Mouse (Mus musculus) stomach, embryonic 15.5 days (tissue): ENCODE measurements at regions not wholly inside any gene's neighbourhood (a gene's known extent, or its start where the extent isn't known, plus 50 kb on each side); places are given as distances from the start of the nearest gene placed in this dataset.

Source experiments
- ATAC-seq: fragments of 200-750 bp; cut with Nextera tagmentation; 2 replicates; pipeline ENCODE4 v1.8.0; 2017; ENCODE audit warnings: low read depth, moderate number of reproducible peaks, moderate TSS enrichment; ENCODE audit not compliant: insufficient read depth, low FRiP score
- H3K27ac ChIP-seq: fragments of 300-500 bp; sonication (generic); 2 replicates; pipeline ENCODE4 v1.5.1; 2015; ENCODE audit warnings: mild to moderate bottlenecking, inconsistent platforms
- H3K27me3 ChIP-seq: fragments of 300-500 bp; sonication (generic); replicated peaks from 2 replicates; pipeline ENCODE4 v1.6.1; 2015; ENCODE audit warnings: inconsistent platforms
- H3K36me3 ChIP-seq: fragments of 300-500 bp; sonication (generic); 2 replicates; pipeline ENCODE4 v1.6.1; 2015; ENCODE audit warnings: inconsistent platforms
- H3K4me1 ChIP-seq: fragments of 300-500 bp; sonication (generic); 2 replicates; pipeline ENCODE4 v1.6.1; 2015; ENCODE audit warnings: inconsistent platforms
- H3K4me2 ChIP-seq: fragments of 300-500 bp; sonication (generic); 2 replicates; pipeline ENCODE4 v1.6.1; 2015; ENCODE audit warnings: mild to moderate bottlenecking, inconsistent platforms
- H3K4me3 ChIP-seq: fragments of 300-500 bp; sonication (generic); replicated peaks from 2 replicates; pipeline ENCODE4 v1.5.1; 2015; ENCODE audit warnings: inconsistent platforms
- H3K9ac ChIP-seq: fragments of 300-500 bp; sonication (generic); 2 replicates; pipeline ENCODE4 v1.6.1; 2015; ENCODE audit warnings: inconsistent platforms
- H3K9me3 ChIP-seq: fragments of 300-500 bp; sonication (generic); 2 replicates; pipeline ENCODE4 v1.6.1; 2016; ENCODE audit warnings: inconsistent platforms
- WGBS: fragments of 180-500 bp; shearing (Covaris S2); methylation state at CpG from one replicate; pipeline ENCODE4 v1.1.7; 2015; 5-methylcytosine and 5-hydroxymethylcytosine counted together

GRCm38 (mm10) chr1:88594484-88595254 lies 84.8 kb upstream of the Glrp1 start:
- H3K4me3 ChIP-seq = no peak overlapping the region
- 46% methylated on average over 9 of the region's 9 CpGs for WGBS
- H3K4me1 ChIP-seq = no peaks in the 10 kb centered on the region
- H3K27me3 ChIP-seq = no peaks in the 10 kb centered on the region
- no peak overlapping the region for H3K4me2 ChIP-seq
- H3K9me3 ChIP-seq = no peaks in the 10 kb centered on the region
- no peak overlapping the region for H3K27ac ChIP-seq
- no peaks in the 10 kb centered on the region for H3K36me3 ChIP-seq
- no peak overlapping the region for H3K9ac ChIP-seq
- ATAC-seq = no peak

GRCm38 (mm10) chr1:88592036-88592435 lies 82.2 kb upstream of the Glrp1 start:
- Histone ChIP-seq H3K4me3 (no peak overlapping the region), H3K27me3 (no peaks in the 10 kb centered on the region), H3K4me2 (no peak overlapping the region), H3K9ac (no peak overlapping the region), H3K4me1 (0 out of 2 replicates have a peak, but pooled peaks cover under 1% of the 10 kb centered on the region), H3K36me3 (no peaks in the 10 kb centered on the region), H3K27ac (no peak overlapping the region), H3K9me3 (no peaks in the 10 kb centered on the region)
- ATAC-seq = no peak
- WGBS = 75% methylated on average over 6 of the region's 6 CpGs

DNA sequence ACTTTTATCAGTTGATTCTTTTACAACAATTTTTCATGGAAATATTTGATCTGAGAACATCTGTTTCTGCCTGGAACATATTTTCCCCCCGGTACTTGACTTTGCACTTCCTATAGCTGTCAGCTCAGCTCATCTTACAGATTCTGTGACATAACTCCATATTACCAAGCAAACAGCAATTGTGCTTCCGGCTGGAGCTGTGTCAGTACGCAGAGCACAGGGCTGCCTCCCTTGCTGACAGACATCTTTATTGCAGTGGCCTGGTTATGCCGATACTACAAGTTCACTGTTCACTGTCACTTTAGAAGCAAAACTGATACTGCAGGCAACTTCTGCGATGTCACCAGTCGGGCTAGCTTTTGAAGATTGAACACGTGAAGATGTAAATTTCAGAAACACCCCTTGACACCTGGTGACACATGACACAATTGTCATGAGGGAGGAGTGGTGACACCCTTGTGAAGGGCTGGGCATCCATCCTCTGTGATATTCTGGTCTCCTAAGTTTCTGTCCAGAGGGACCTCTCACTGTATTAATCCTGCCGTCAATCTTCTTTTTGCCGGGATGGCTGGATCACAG lies 81.0 kb upstream of the Glrp1 start:
- ATAC-seq = no peak
- 56% methylated on average over 9 of the region's 9 CpGs for WGBS

GRCm38 (mm10) chr1:88588747-88589146 lies 78.9 kb upstream of the Glrp1 start:
- 71% methylated on average over 1 of the region's 1 CpGs for WGBS
- Histone ChIP-seq H3K4me3 (no peak overlapping the region), H3K9ac (no peak overlapping the region), H3K9me3 (no peaks in the 10 kb centered on the region), H3K27ac (no peak overlapping the region), H3K36me3 (no peaks in the 10 kb centered on the region), H3K4me1 (peaks cover 5% of the 10 kb centered on the region; the same call in 1 of the 2 replicates), H3K27me3 (no peaks in the 10 kb centered on the region), H3K4me2 (no peak overlapping the region)
- no peak for ATAC-seq

More for the DNA sequence above, 81.0 kb upstream of the Glrp1 start:
- no peaks in the 10 kb centered on the region for H3K36me3 ChIP-seq
- no peak overlapping the region for H3K9ac ChIP-seq
- H3K4me2 ChIP-seq = no peak overlapping the region
- H3K4me1 ChIP-seq = peaks cover 5% of the 10 kb centered on the region; the same call in 1 of the 2 replicates
- H3K27ac ChIP-seq = no peak overlapping the region
- H3K9me3 ChIP-seq = no peaks in the 10 kb centered on the region
- no peak overlapping the region for H3K4me3 ChIP-seq
- no peaks in the 10 kb centered on the region for H3K27me3 ChIP-seq

DNA sequence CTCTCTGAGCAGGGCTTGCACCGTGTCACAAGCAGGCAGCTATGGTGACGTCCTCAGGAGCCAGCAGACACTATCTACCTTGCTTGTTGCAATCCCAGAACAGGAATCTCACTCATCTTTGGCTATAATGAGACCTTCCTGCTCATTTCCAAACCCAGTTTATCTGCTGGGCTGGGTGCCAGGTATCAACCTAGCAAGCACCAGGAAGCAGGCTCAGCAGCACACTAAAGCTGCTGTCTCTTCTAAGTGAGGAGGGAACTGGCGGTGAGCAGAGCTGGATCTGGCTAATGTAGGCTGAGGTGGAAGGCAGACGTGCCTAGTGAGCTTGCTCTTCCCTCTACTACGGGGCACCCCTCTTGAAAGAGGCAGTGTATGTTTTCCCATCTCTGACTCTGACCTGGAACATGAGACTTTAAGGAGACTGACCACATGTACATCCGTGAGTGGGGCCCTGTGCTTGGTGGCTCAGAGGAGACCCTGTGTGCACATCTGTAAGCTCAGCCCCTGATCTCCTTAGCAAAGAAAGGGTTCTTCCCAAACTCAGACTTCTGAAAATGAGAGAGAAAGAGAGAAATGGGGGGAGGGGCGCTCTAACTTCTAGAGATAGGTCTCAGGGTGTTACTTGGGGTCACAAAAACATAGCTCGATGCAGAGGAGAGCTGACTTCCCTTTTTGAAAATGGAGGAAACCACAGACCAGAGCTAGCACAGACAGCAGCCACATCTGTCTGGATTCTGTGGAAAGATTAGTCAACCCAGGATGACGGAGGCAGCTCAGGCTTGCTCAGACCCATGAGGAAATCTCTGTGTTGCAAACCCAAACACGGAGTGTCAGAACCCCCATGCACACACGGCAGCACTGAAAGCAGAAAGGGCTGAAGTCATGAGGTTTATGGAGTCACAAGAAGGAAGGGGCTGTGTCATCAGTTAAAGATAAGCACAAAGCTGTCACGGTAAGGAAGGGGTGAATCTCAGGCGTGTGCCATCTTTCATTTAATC lies 77.3 kb upstream of the Glrp1 start:
- no peaks in the 10 kb centered on the region for H3K36me3 ChIP-seq
- H3K4me3 ChIP-seq = no peak overlapping the region
- H3K27ac ChIP-seq = no peak overlapping the region
- H3K27me3 ChIP-seq = no peaks in the 10 kb centered on the region
- peaks cover 5% of the 10 kb centered on the region; the same call in 1 of the 2 replicates for H3K4me1 ChIP-seq
- no peak overlapping the region for H3K4me2 ChIP-seq
- H3K9ac ChIP-seq = no peak overlapping the region
- peak; percentile 35; the same call in 1 of the 2 replicates for ATAC-seq
- H3K9me3 ChIP-seq = no peaks in the 10 kb centered on the region
- WGBS = 55% methylated on average over 13 of the region's 13 CpGs

DNA sequence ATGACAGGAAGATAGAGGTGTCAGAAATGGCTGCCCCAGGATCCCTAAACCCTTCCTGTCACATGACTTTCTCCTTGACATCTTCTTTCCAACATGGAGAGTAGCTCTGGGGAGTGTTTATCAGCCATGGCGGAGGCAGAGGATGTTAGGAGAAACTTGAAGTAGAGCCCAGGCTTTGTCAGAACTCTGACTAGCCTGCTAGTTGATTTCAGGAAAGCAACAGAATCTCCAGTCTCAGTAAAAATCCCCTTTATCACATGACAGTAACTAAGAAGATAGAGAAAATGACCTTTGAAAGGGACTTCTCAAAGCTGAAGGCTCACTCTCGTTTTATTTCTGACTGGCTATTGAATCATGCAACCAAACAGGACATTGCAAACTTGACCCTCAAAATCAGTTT lies 76.3 kb upstream of the Glrp1 start:
- Histone ChIP-seq H3K27ac (no peak overlapping the region), H3K27me3 (no peaks in the 10 kb centered on the region), H3K9ac (no peak overlapping the region), H3K9me3 (no peaks in the 10 kb centered on the region), H3K36me3 (no peaks in the 10 kb centered on the region), H3K4me2 (no peak overlapping the region), H3K4me3 (no peak overlapping the region), H3K4me1 (peaks cover 5% of the 10 kb centered on the region; the same call in 1 of the 2 replicates)
- WGBS = 78% methylated on average over 2 of the region's 2 CpGs
- ATAC-seq = no peak

DNA sequence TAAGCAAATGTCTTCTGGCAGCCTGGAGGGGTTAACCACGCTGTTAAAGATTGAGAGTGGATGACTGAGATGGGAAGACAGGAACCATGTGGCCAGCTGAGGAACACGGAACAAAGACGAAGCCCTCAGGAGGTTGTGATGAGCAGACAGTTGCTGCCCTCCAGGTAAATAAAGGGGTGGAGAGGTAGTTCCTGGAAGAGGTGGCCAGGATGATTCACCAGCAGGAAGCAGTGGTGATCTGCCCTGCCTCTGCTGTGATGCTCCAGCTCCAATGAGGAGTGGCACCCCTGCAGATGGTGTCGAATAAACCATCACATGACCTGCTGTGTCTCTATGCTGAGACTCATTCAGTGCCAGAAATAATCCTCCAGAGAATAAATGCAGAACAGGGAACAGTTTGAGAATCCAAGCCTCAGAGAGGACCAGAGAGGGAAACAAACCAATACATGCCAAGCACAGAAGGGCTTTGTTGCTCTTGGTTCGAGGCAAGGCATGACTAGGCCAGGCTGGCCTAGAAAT lies 74.7 kb upstream of the Glrp1 start:
- no peaks in the 10 kb centered on the region for H3K9me3 ChIP-seq
- ATAC-seq = no peak
- no peaks in the 10 kb centered on the region for H3K27me3 ChIP-seq
- peaks cover 5% of the 10 kb centered on the region; the same call in 1 of the 2 replicates for H3K4me1 ChIP-seq
- WGBS = 62% methylated on average over 5 of the region's 5 CpGs
- no peak overlapping the region for H3K27ac ChIP-seq
- H3K4me2 ChIP-seq = no peak overlapping the region
- H3K36me3 ChIP-seq = no peaks in the 10 kb centered on the region
- no peak overlapping the region for H3K4me3 ChIP-seq
- no peak overlapping the region for H3K9ac ChIP-seq

DNA sequence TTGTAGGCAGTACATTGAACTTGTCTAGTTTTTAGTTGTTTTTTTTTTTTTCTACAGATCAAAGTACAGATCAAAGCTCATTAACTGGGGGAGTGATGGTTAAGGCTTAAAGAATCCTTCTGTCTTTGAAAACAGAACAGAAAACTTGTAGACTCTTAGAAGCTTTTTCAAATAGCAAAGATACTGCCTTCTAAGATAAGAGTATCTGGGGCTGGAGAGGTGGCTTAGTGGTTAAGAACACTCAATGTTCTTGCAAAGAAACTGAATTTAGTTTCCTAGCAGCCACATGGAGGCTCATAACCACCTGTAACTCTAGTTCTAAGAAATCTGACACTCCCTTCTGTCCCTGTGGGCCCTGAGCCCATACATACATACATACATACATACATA lies 68.4 kb upstream of the Glrp1 start:
- Histone ChIP-seq H3K4me1 (no peaks in the 10 kb centered on the region; the same call in 1 of the 2 replicates), H3K27me3 (no peaks in the 10 kb centered on the region), H3K4me3 (no peak overlapping the region), H3K36me3 (no peaks in the 10 kb centered on the region), H3K27ac (no peak overlapping the region), H3K4me2 (no peak overlapping the region), H3K9me3 (no peaks in the 10 kb centered on the region), H3K9ac (no peak overlapping the region)
- no peak for ATAC-seq

GRCm38 (mm10) chr1:88577498-88578230 lies 67.8 kb upstream of the Glrp1 start:
- Histone ChIP-seq H3K27me3 (no peaks in the 10 kb centered on the region), H3K9me3 (no peaks in the 10 kb centered on the region), H3K4me1 (no peaks in the 10 kb centered on the region; the same call in 1 of the 2 replicates), H3K4me3 (no peak overlapping the region), H3K36me3 (no peaks in the 10 kb centered on the region), H3K27ac (0 out of 2 replicates have a peak overlapping the region, but pooled peaks have one; percentile 6), H3K9ac (no peak overlapping the region), H3K4me2 (no peak overlapping the region)
- 31% methylated on average over 12 of the region's 12 CpGs for WGBS
- peak; percentile 45; the same call in 1 of the 2 replicates for ATAC-seq

DNA sequence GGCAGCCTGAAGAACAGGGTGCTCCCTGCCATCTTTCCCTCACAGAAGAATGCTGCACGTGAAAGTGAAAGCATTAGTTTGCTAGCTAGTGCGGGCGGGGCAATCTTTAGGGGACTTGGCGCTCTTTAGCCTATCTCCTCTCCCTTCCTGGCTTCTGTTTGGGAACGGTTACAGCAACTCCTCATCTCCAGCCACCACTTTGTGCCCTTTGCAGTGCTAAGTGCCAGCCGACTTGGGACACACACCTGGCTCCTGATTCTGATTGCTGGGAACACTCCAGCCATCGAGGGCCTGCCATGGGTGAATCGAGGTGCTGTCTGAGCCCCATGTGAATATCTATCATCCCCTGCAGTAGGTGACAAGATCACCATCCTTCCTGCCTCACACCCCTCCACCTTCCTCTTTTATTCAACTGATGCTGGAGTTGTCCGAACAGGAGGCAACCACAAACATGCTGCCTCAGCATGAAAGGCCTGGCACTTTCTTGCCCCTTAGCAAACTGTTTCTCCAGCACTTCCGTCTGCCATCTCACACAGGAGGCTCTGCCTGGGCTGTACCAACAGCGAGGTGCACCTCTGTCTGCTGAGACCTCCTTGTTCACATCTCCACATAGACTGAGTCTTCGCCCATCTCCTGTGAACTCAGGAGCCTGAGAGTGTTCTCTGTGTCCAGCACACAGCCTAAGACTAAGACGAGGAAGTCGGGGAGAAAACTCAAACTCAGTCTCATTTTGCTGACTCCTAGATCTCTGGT lies 66.2 kb upstream of the Glrp1 start:
- Histone ChIP-seq H3K27me3 (no peaks in the 10 kb centered on the region), H3K27ac (peak overlapping the region; percentile 49; the same call in 1 of the 2 replicates), H3K36me3 (no peaks in the 10 kb centered on the region), H3K4me1 (no peaks in the 10 kb centered on the region; the same call in 1 of the 2 replicates), H3K9ac (no peak overlapping the region), H3K4me3 (no peak overlapping the region), H3K9me3 (no peaks in the 10 kb centered on the region), H3K4me2 (peak overlapping the region; percentile 29)
- no peak; the same call in 1 of the 2 replicates for ATAC-seq
- WGBS = 45% methylated on average over 14 of the region's 14 CpGs
